Comparison of ENCODE assay signal across 31 mouse cellular contexts in the genomic region with DNA sequence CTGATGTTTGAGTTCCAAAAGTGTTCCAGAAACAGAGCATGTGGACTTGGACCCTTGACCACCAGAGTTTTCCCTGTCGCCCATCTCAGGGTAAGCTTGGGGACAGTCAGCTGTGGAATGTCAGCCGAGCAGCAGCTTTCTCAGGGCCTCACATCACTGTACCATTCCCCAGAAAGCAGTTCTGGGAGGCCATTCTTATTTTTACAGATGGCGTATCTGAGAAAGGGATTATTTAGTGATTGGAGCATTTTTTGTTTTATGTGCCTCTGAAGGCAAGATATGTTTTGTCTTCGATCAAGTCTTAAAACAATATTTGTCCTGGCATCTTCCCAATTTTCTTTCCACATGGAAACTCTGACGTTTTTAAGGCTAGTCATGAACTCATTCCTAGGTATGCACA. TPM values are rescaled to one million over a fixed set of nuclear protein-coding genes. Genes with fewer than 3 reads are reported as not detected.
DNase-seq lines count a peak whose midpoint lies in the region; ATAC-seq and TF ChIP-seq lines count a peak whose summit lies in the region.
"Had no signal": no experiment of that assay in that cellular context is flagged by ENCODE, and none has a peak within 500 bp of the region (broad histone marks: within the 10 kb centered on the region; RNA-seq: fewer than 3 reads in every experiment).

No protein-coding gene starts in this region.

- no peak for TF ChIP-seq POLR2A in liver, adult 2 months (IDR thresholded peaks at IDR 0.05; ENCODE audit: extremely low read depth, insufficient read depth, low read length)
- no peak for TF ChIP-seq POLR2A in limb, embryonic 14.5 days (IDR thresholded peaks at IDR 0.05; ENCODE audit: borderline replicate concordance, extremely low read depth, insufficient read depth, insufficient read length)

- H3K9ac ChIP-seq in embryonic facial prominence, embryonic 13.5 days = no peak overlapping the region
- no peak overlapping the region for H3K9ac ChIP-seq in kidney, embryonic 16.5 days (replicated peaks; ENCODE audit: low read length)
- no peak overlapping the region for H3K9ac ChIP-seq in liver, adult 2 months (ENCODE audit: low read depth, low read length)
- no peak overlapping the region for H3K9ac ChIP-seq in liver, postnatal 0 days (replicated peaks)
- no peak overlapping the region for H3K9ac ChIP-seq in limb, embryonic 14.5 days (ENCODE audit: low read depth, low read length, severe bottlenecking)
- H3K9ac ChIP-seq: embryonic facial prominence, embryonic 15.5 days; forebrain, embryonic 12.5 days; forebrain, embryonic 15.5 days; heart, embryonic 13.5 days; hindbrain, embryonic 14.5 days had no signal

- H3K27ac ChIP-seq in embryonic facial prominence, embryonic 13.5 days = 0 out of 2 replicates have a peak overlapping the region, but pooled peaks have one; percentile 7
- no peak overlapping the region for H3K27ac ChIP-seq in embryonic facial prominence, embryonic 10.5 days (replicated peaks)
- peak overlapping the region; percentile 86 for H3K27ac ChIP-seq in kidney, embryonic 16.5 days (ENCODE audit: low read length)
- H3K27ac ChIP-seq in liver, adult 2 months (replicated peaks; ENCODE audit: insufficient read depth, low read depth, low read length) = no peak overlapping the region
- H3K27ac ChIP-seq in liver, postnatal 0 days (ENCODE audit: low read depth) = no peak overlapping the region
- H3K27ac ChIP-seq in limb, embryonic 14.5 days (replicated peaks; ENCODE audit: low read depth, low read length) = peak overlapping the region; percentile 45
- H3K27ac ChIP-seq: embryonic facial prominence, embryonic 15.5 days; forebrain, embryonic 12.5 days; forebrain, embryonic 15.5 days; heart, adult 2 months; heart, embryonic 10.5 days; heart, embryonic 13.5 days; hindbrain, embryonic 14.5 days; hindbrain, postnatal 0 days had no signal

- no peaks in the 10 kb centered on the region for H3K9me3 ChIP-seq in embryonic facial prominence, embryonic 13.5 days
- H3K9me3 ChIP-seq in embryonic facial prominence, embryonic 10.5 days = no peaks in the 10 kb centered on the region
- no peaks in the 10 kb centered on the region for H3K9me3 ChIP-seq in kidney, embryonic 16.5 days (ENCODE audit: low read length)
- H3K9me3 ChIP-seq in liver, postnatal 0 days (ENCODE audit: low read length) = no peaks in the 10 kb centered on the region
- H3K9me3 ChIP-seq in limb, embryonic 14.5 days (ENCODE audit: control insufficient read depth, low read length) = no peaks in the 10 kb centered on the region
- H3K9me3 ChIP-seq: embryonic facial prominence, embryonic 15.5 days; forebrain, embryonic 12.5 days; forebrain, embryonic 15.5 days; heart, embryonic 10.5 days; heart, embryonic 13.5 days had no signal

- no peak overlapping the region for H3K4me2 ChIP-seq in embryonic facial prominence, embryonic 13.5 days
- no peak overlapping the region for H3K4me2 ChIP-seq in kidney, embryonic 16.5 days (replicated peaks; ENCODE audit: low read depth, low read length)
- no peak overlapping the region for H3K4me2 ChIP-seq in liver, postnatal 0 days (ENCODE audit: low read depth, low read length)
- H3K4me2 ChIP-seq in limb, embryonic 14.5 days (replicated peaks; ENCODE audit: low read depth, low read length, severe bottlenecking) = no peak overlapping the region
- H3K4me2 ChIP-seq: embryonic facial prominence, embryonic 15.5 days; forebrain, embryonic 12.5 days; forebrain, embryonic 15.5 days; heart, embryonic 13.5 days; hindbrain, embryonic 14.5 days had no signal

- H3K36me3 ChIP-seq in embryonic facial prominence, embryonic 13.5 days = no peaks in the 10 kb centered on the region
- H3K36me3 ChIP-seq in embryonic facial prominence, embryonic 10.5 days (replicated peaks) = no peaks in the 10 kb centered on the region
- no peaks in the 10 kb centered on the region for H3K36me3 ChIP-seq in kidney, embryonic 16.5 days (ENCODE audit: insufficient read depth, low read length)
- no peaks in the 10 kb centered on the region for H3K36me3 ChIP-seq in liver, adult 2 months (ENCODE audit: control insufficient read depth, insufficient read depth, low read length)
- H3K36me3 ChIP-seq in liver, postnatal 0 days (replicated peaks; ENCODE audit: insufficient read depth, low read length) = no peaks in the 10 kb centered on the region
- H3K36me3 ChIP-seq in limb, embryonic 14.5 days (ENCODE audit: control insufficient read depth, insufficient read depth, low read length) = no peaks in the 10 kb centered on the region
- H3K36me3 ChIP-seq: embryonic facial prominence, embryonic 15.5 days; forebrain, embryonic 12.5 days; forebrain, embryonic 15.5 days; heart, embryonic 10.5 days; heart, embryonic 13.5 days had no signal

- H3K4me3 ChIP-seq in embryonic facial prominence, embryonic 13.5 days = no peak overlapping the region
- H3K4me3 ChIP-seq in embryonic facial prominence, embryonic 10.5 days = no peak overlapping the region
- H3K4me3 ChIP-seq in kidney, embryonic 16.5 days (ENCODE audit: low read length) = no peak overlapping the region
- H3K4me3 ChIP-seq in liver, adult 2 months (ENCODE audit: insufficient read depth, low read depth, low read length) = no peak overlapping the region
- H3K4me3 ChIP-seq in liver, postnatal 0 days (ENCODE audit: low read depth, low read length) = no peak overlapping the region
- no peak overlapping the region for H3K4me3 ChIP-seq in limb, embryonic 14.5 days (replicated peaks; ENCODE audit: low read length)
- H3K4me3 ChIP-seq: embryonic facial prominence, embryonic 15.5 days; erythroblast, embryonic 14.5 days; forebrain, embryonic 12.5 days; forebrain, embryonic 15.5 days; heart, adult 2 months; heart, embryonic 10.5 days; heart, embryonic 13.5 days had no signal

- ATAC-seq in embryonic facial prominence, embryonic 13.5 days (ENCODE audit: insufficient number of reproducible peaks, insufficient read depth, low FRiP score, low TSS enrichment, low read depth) = no peak
- ATAC-seq in kidney, embryonic 16.5 days (ENCODE audit: low FRiP score, low TSS enrichment) = no peak
- ATAC-seq in liver, postnatal 0 days = no peak
- peak; percentile 27; the same call in 1 of the 2 replicates for ATAC-seq in limb, embryonic 14.5 days (ENCODE audit: low FRiP score, low read depth)
- ATAC-seq: activated CD4-positive, CD25-positive, alpha-beta regulatory T cell, adult 4 months; forebrain, embryonic 15.5 days; hindbrain, postnatal 0 days had no signal

- no peak for TF ChIP-seq EP300 in liver, postnatal 0 days (IDR thresholded peaks at IDR 0.05; ENCODE audit: low read depth)

- 67% methylated on average over 5 of the region's 5 CpGs for WGBS in embryonic facial prominence, embryonic 13.5 days
- WGBS in embryonic facial prominence, embryonic 10.5 days = 79% methylated on average over 5 of the region's 5 CpGs
- WGBS in kidney, embryonic 16.5 days = 39% methylated on average over 5 of the region's 5 CpGs
- 47% methylated on average over 5 of the region's 5 CpGs for WGBS in liver, adult 2 months
- WGBS in liver, postnatal 0 days (ENCODE audit: insufficient replicate concordance) = 55% methylated on average over 5 of the region's 5 CpGs
- 42% methylated on average over 5 of the region's 5 CpGs for WGBS in limb, embryonic 14.5 days

- no peak for TF ChIP-seq CTCF in liver, adult 2 months (IDR thresholded peaks at IDR 0.05; ENCODE audit: low read depth, low read length)
- no peak for TF ChIP-seq CTCF in liver, postnatal 0 days (IDR thresholded peaks at IDR 0.05; ENCODE audit: low read depth)

- no peak for DNase-seq in embryonic facial prominence, embryonic 10.5 days (ENCODE audit: low spot score)
- DNase-seq in kidney, postnatal 14 days = no peak
- DNase-seq in liver, adult 2 months (ENCODE audit: extremely low read depth, low read depth, low spot score) = peak; percentile 4
- DNase-seq in liver, postnatal 0 days = no peak
- peak; percentile 85 for DNase-seq in limb, embryonic 14.5 days (ENCODE audit: low spot score)
- no peak for DNase-seq in cerebellum, adult 11 months
- DNase-seq: adrenal gland, adult 8-10 months; adrenal gland, postnatal 36 days; cerebellum, adult 9-11 months; cerebellum, postnatal 25 days; gastrocnemius, postnatal 36 days; heart, adult 2 months; heart, postnatal 14 days; heart, postnatal 4 days had no signal

- H3K79me2 ChIP-seq in liver, adult 2 months (ENCODE audit: control insufficient read depth, insufficient read depth, low read length) = no peaks in the 10 kb centered on the region

- H3K4me1 ChIP-seq in embryonic facial prominence, embryonic 13.5 days = peaks cover 15% of the 10 kb centered on the region
- H3K4me1 ChIP-seq in embryonic facial prominence, embryonic 10.5 days = no peaks in the 10 kb centered on the region
- H3K4me1 ChIP-seq in kidney, embryonic 16.5 days (ENCODE audit: insufficient read depth, low read length) = peaks cover 37% of the 10 kb centered on the region
- no peaks in the 10 kb centered on the region for H3K4me1 ChIP-seq in liver, adult 2 months (ENCODE audit: control insufficient read depth, insufficient read depth, low read length)
- H3K4me1 ChIP-seq in liver, postnatal 0 days (ENCODE audit: insufficient read depth) = no peaks in the 10 kb centered on the region
- H3K4me1 ChIP-seq in limb, embryonic 14.5 days (ENCODE audit: control insufficient read depth, insufficient read depth, low read length) = peaks cover 38% of the 10 kb centered on the region
- H3K4me1 ChIP-seq: forebrain, embryonic 12.5 days; heart, embryonic 10.5 days had no signal

- no peaks in the 10 kb centered on the region for H3K27me3 ChIP-seq in embryonic facial prominence, embryonic 13.5 days
- H3K27me3 ChIP-seq in embryonic facial prominence, embryonic 10.5 days (replicated peaks; ENCODE audit: low read depth, poor library complexity, severe bottlenecking) = no peaks in the 10 kb centered on the region
- no peaks in the 10 kb centered on the region for H3K27me3 ChIP-seq in kidney, embryonic 16.5 days (ENCODE audit: insufficient read depth, low read length)
- H3K27me3 ChIP-seq in liver, adult 2 months (ENCODE audit: control insufficient read depth, insufficient read depth, low read length) = peaks cover 5% of the 10 kb centered on the region; the same call in 1 of the 2 replicates
- no peaks in the 10 kb centered on the region for H3K27me3 ChIP-seq in liver, postnatal 0 days (ENCODE audit: insufficient read depth, low read length)
- H3K27me3 ChIP-seq in limb, embryonic 14.5 days (ENCODE audit: control insufficient read depth, insufficient read depth, low read length) = 0 out of 2 replicates have a peak, but pooled peaks cover 3% of the 10 kb centered on the region
- H3K27me3 ChIP-seq: embryonic facial prominence, embryonic 15.5 days; forebrain, embryonic 12.5 days; forebrain, embryonic 15.5 days; heart, embryonic 13.5 days had no signal

RNA-seq across cellular contexts. Expression of a gene that starts 12.7 kb away (rescaled TPM):
- not detected in 2 replicates for polyA plus RNA-seq in embryonic facial prominence, embryonic 13.5 days (2015; fragmentation: Nextera tagmentation; extraction: Ambion mirVana)
- not detected in 2 replicates for polyA plus RNA-seq in embryonic facial prominence, embryonic 10.5 days (2016; fragmentation: Nextera tagmentation; extraction: Ambion mirVana)
- polyA plus RNA-seq in kidney, embryonic 16.5 days (2015; fragmentation: Nextera tagmentation; extraction: Ambion mirVana) = 0.37 and 0.54 TPM in 2 replicates
- not detected in 2 replicates for total RNA-seq in liver, adult 2 months (2014; rRNA removed)
- not detected in 2 replicates for polyA plus RNA-seq in liver, adult 2 months (2012; rRNA removed)
- polyA plus RNA-seq in liver, postnatal 0 days (2015; fragmentation: Nextera tagmentation; extraction: Ambion mirVana) = not detected in 2 replicates
- polyA plus RNA-seq in limb, embryonic 14.5 days (2012; rRNA removed) = 0.15 and 0.39 TPM in 2 replicates
- not detected in 2 replicates for polyA plus RNA-seq in limb, embryonic 14.5 days (2014; fragmentation: Nextera tagmentation; extraction: Ambion mirVana)
- total RNA-seq: adrenal gland, adult 8-10 months; adrenal gland, postnatal 36 days; common myeloid progenitor, adult 5-6 weeks; ES-E14; gastrocnemius, adult 8-10 months; gastrocnemius, postnatal 36 days; granulocyte monocyte progenitor cell, adult 5-6 weeks; heart, adult 2 months; heart, postnatal 14 days; hindbrain, postnatal 0 days had no signal
- polyA plus RNA-seq: activated CD4-positive, CD25-positive, alpha-beta regulatory T cell, adult 4 months; embryonic facial prominence, embryonic 15.5 days; erythroblast, embryonic 14.5 days; forebrain, embryonic 12.5 days; heart, adult 2 months; heart, embryonic 13.5 days; heart, embryonic 16.5 days; hindbrain, embryonic 11.5 days; hindbrain, postnatal 0 days had no signal

Comparison
In these comparisons a context has a peak if more than half of its experiments do, and no peak if none do; other contexts are left out.
1. H3K27ac ChIP-seq: peak in embryonic facial prominence, embryonic 13.5 days (single experiment), kidney, embryonic 16.5 days (single experiment) and limb, embryonic 14.5 days (single experiment); none in embryonic facial prominence, embryonic 10.5 days (single experiment), liver, adult 2 months (single experiment) and liver, postnatal 0 days (single experiment).
2. DNase-seq: peak in liver, adult 2 months (single experiment) and limb, embryonic 14.5 days (single experiment); none in embryonic facial prominence, embryonic 10.5 days (single experiment), kidney, postnatal 14 days (single experiment), liver, postnatal 0 days (single experiment) and cerebellum, adult 11 months (single experiment).